Mouse (Mus musculus): ENCODE results near the gene Rhbdd1. TPM values are rescaled to one million over a fixed set of nuclear protein-coding genes. Genes with fewer than 3 reads are reported as not detected.
A peak's percentile ranks its signal among the peaks of the same experiment; 100 is the strongest.

Gene Rhbdd1
- polyA plus RNA-seq, 1 experiment from 2014 or later: 10.2 TPM

GRCm38 (mm10) chr1:82286190-82287051 is 29.8 kb upstream of the Rhbdd1 start:
- Histone ChIP-seq H3K27me3 (replicated peaks) (0 out of 2 replicates have a peak, but pooled peaks cover 8% of the 10 kb centered on the region), H3K4me3 (replicated peaks) (peak overlapping the region; percentile 31), H3K4me1 (replicated peaks) (peaks cover 31% of the 10 kb centered on the region), H3K9me3 (no peaks in the 10 kb centered on the region), H3K36me3 (no peaks in the 10 kb centered on the region), H3K27ac (no peak overlapping the region), H3K9ac (peak overlapping the region; percentile 23; the same call in 1 of the 2 replicates), H3K4me2 (replicated peaks) (peak overlapping the region; percentile 86)
- WGBS: 31% methylated on average over 15 of the region's 15 CpGs
- no peak for ATAC-seq

- Histone ChIP-seq H3K27me3 (replicated peaks) (0 out of 2 replicates have a peak, but pooled peaks cover 8% of the 10 kb centered on the region), H3K36me3 (no peaks in the 10 kb centered on the region), H3K4me3 (replicated peaks) (peak overlapping the region; percentile 31), H3K4me2 (replicated peaks) (peak overlapping the region; percentile 86), H3K4me1 (replicated peaks) (peaks cover 32% of the 10 kb centered on the region), H3K9ac (peak overlapping the region; percentile 23), H3K27ac (no peak overlapping the region), H3K9me3 (no peaks in the 10 kb centered on the region)
- WGBS: 75% methylated on average over 22 of the region's 22 CpGs
- no peak for ATAC-seq
Measured at GRCm38 (mm10) chr1:82287052-82287775, 29.0 kb upstream of the Rhbdd1 start.

GRCm38 (mm10) chr1:82287776-82288325 is 28.4 kb upstream of the Rhbdd1 start:
- no peaks in the 10 kb centered on the region for H3K9me3 ChIP-seq
- H3K27ac ChIP-seq: no peak overlapping the region
- H3K9ac ChIP-seq: peak overlapping the region; percentile 23; the same call in 1 of the 2 replicates
- no peak for ATAC-seq
- peak overlapping the region; percentile 86 for H3K4me2 ChIP-seq (replicated peaks)
- H3K4me1 ChIP-seq (replicated peaks): peaks cover 38% of the 10 kb centered on the region
- WGBS: 96% methylated on average over 16 of the region's 16 CpGs
- H3K4me3 ChIP-seq (replicated peaks): peak overlapping the region; percentile 31; the same call in 1 of the 2 replicates
- no peaks in the 10 kb centered on the region for H3K36me3 ChIP-seq
- 0 out of 2 replicates have a peak, but pooled peaks cover 8% of the 10 kb centered on the region for H3K27me3 ChIP-seq (replicated peaks)

GRCm38 (mm10) chr1:82288421-82288990 is 27.7 kb upstream of the Rhbdd1 start:
- 98% methylated on average over 18 of the region's 18 CpGs for WGBS
- Histone ChIP-seq H3K9me3 (no peaks in the 10 kb centered on the region), H3K4me2 (replicated peaks) (peak overlapping the region; percentile 93), H3K27me3 (replicated peaks) (0 out of 2 replicates have a peak, but pooled peaks cover 8% of the 10 kb centered on the region), H3K4me1 (replicated peaks) (peaks cover 40% of the 10 kb centered on the region), H3K36me3 (no peaks in the 10 kb centered on the region), H3K9ac (no peak overlapping the region), H3K4me3 (replicated peaks) (no peak overlapping the region), H3K27ac (no peak overlapping the region)
- no peak for ATAC-seq

GRCm38 (mm10) chr1:82289116-82289989 is 26.9 kb upstream of the Rhbdd1 start:
- no peak for ATAC-seq
- H3K4me1 ChIP-seq (replicated peaks): peaks cover 38% of the 10 kb centered on the region
- no peaks in the 10 kb centered on the region for H3K36me3 ChIP-seq
- 72% methylated on average over 35 of the region's 35 CpGs for WGBS
- no peaks in the 10 kb centered on the region for H3K9me3 ChIP-seq
- 0 out of 2 replicates have a peak, but pooled peaks cover 8% of the 10 kb centered on the region for H3K27me3 ChIP-seq (replicated peaks)
- H3K9ac ChIP-seq: peak overlapping the region; percentile 68
- H3K4me3 ChIP-seq (replicated peaks): peak overlapping the region; percentile 65
- peak overlapping the region; percentile 95 for H3K27ac ChIP-seq
- peak overlapping the region; percentile 93 for H3K4me2 ChIP-seq (replicated peaks)

GRCm38 (mm10) chr1:82289990-82290681 is 26.1 kb upstream of the Rhbdd1 start:
- peak overlapping the region; percentile 95 for H3K27ac ChIP-seq
- peaks cover 38% of the 10 kb centered on the region for H3K4me1 ChIP-seq (replicated peaks)
- no peaks in the 10 kb centered on the region for H3K36me3 ChIP-seq
- H3K9me3 ChIP-seq: no peaks in the 10 kb centered on the region
- peak overlapping the region; percentile 65 for H3K4me3 ChIP-seq (replicated peaks)
- no peak for ATAC-seq
- 0 out of 2 replicates have a peak, but pooled peaks cover 8% of the 10 kb centered on the region for H3K27me3 ChIP-seq (replicated peaks)
- WGBS: under 1% methylated on average over 45 of the region's 45 CpGs
- peak overlapping the region; percentile 68 for H3K9ac ChIP-seq
- H3K4me2 ChIP-seq (replicated peaks): peak overlapping the region; percentile 93

GRCm38 (mm10) chr1:82290723-82291150 is 25.5 kb upstream of the Rhbdd1 start:
- Histone ChIP-seq H3K4me2 (replicated peaks) (peak overlapping the region; percentile 93), H3K27me3 (replicated peaks) (0 out of 2 replicates have a peak, but pooled peaks cover 8% of the 10 kb centered on the region), H3K4me3 (replicated peaks) (peak overlapping the region; percentile 65), H3K4me1 (replicated peaks) (peaks cover 38% of the 10 kb centered on the region), H3K27ac (peak overlapping the region; percentile 95), H3K9me3 (no peaks in the 10 kb centered on the region), H3K9ac (peak overlapping the region; percentile 68), H3K36me3 (no peaks in the 10 kb centered on the region)
- peak; percentile 65 for ATAC-seq
- under 1% methylated on average over 31 of the region's 31 CpGs for WGBS

GRCm38 (mm10) chr1:82291151-82291797 is 25.0 kb upstream of the Rhbdd1 start, which contains the start of gene Irs1:
Gene Irs1, minus strand, starts transcription at chr1:82291416.
- ATAC-seq: peak; percentile 92
- H3K36me3 ChIP-seq: no peaks in the 10 kb centered on the region
- H3K4me1 ChIP-seq (replicated peaks): peaks cover 38% of the 10 kb centered on the region
- no peaks in the 10 kb centered on the region for H3K9me3 ChIP-seq
- H3K4me3 ChIP-seq (replicated peaks): peak within 1 kb of the TSS; percentile 65
- H3K27ac ChIP-seq: peak within 1 kb of the TSS; percentile 95
- 0 out of 2 replicates have a peak, but pooled peaks cover 8% of the 10 kb centered on the region for H3K27me3 ChIP-seq (replicated peaks)
- under 1% methylated on average over 59 of the region's 60 CpGs for WGBS
- peak within 1 kb of the TSS; percentile 93 for H3K4me2 ChIP-seq (replicated peaks)
- peak within 1 kb of the TSS; percentile 68 for H3K9ac ChIP-seq

- H3K4me1 ChIP-seq (replicated peaks): peaks cover 30% of the 10 kb centered on the region
- WGBS: 2% methylated on average over 23 of the region's 23 CpGs
- ATAC-seq: peak; percentile 7
- peak overlapping the region; percentile 68 for H3K9ac ChIP-seq
- peak overlapping the region; percentile 95 for H3K27ac ChIP-seq
- H3K9me3 ChIP-seq: no peaks in the 10 kb centered on the region
- H3K27me3 ChIP-seq (replicated peaks): 0 out of 2 replicates have a peak, but pooled peaks cover 8% of the 10 kb centered on the region
- no peaks in the 10 kb centered on the region for H3K36me3 ChIP-seq
- H3K4me2 ChIP-seq (replicated peaks): peak overlapping the region; percentile 93
- H3K4me3 ChIP-seq (replicated peaks): peak overlapping the region; percentile 65
Measured at GRCm38 (mm10) chr1:82291930-82292712, 24.1 kb upstream of the Rhbdd1 start.
